In the genomic region with DNA sequence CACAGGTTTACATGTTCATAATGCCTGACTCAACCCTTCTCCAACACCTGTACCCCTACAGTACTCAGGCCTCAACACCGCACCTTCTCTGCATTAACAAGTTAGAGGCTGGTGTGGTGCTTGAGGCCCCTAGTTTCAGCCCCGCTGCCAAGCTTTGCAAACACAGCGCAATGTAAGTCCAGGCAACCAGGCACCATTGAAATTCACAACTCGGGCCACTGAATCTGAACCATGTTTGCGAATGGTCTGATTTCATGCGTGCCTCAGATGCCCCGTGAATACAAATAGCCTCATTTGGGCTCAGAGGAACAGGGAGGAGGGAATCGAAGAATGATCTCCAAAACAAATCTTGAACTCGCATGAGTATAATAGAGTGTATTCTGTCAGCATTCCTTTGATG, we compare ENCODE assay signal across 17 mouse cellular contexts. TPM values are rescaled to one million over a fixed set of nuclear protein-coding genes. Genes with fewer than 3 reads are reported as not detected.
A peak's percentile ranks its signal among the peaks of the same experiment; 100 is the strongest.
DNase-seq lines count a peak whose midpoint lies in the region; ATAC-seq lines count a peak whose summit lies in the region.
"Had no signal": no experiment of that assay in that cellular context is flagged by ENCODE, and none has a peak within 500 bp of the region (broad histone marks: within the 10 kb centered on the region; RNA-seq: fewer than 3 reads in every experiment).

No protein-coding gene starts in this region.

- 44% methylated on average over 9 of the region's 9 CpGs for WGBS in hindbrain, embryonic 11.5 days
- WGBS in midbrain, embryonic 12.5 days = 19% methylated on average over 9 of the region's 9 CpGs
- WGBS in neural tube, embryonic 15.5 days = 23% methylated on average over 9 of the region's 9 CpGs

- no peaks in the 10 kb centered on the region for H3K9me3 ChIP-seq in hindbrain, embryonic 11.5 days (ENCODE audit: control insufficient read depth, low read length)
- H3K9me3 ChIP-seq in midbrain, embryonic 12.5 days = no peaks in the 10 kb centered on the region
- H3K9me3 ChIP-seq in neural tube, embryonic 15.5 days (replicated peaks) = no peaks in the 10 kb centered on the region
- H3K9me3 ChIP-seq: heart, embryonic 15.5 days had no signal

- 0 out of 2 replicates have a peak, but pooled peaks cover 2% of the 10 kb centered on the region for H3K27me3 ChIP-seq in hindbrain, embryonic 11.5 days (ENCODE audit: control insufficient read depth, insufficient read depth, low read length)
- H3K27me3 ChIP-seq in midbrain, embryonic 12.5 days = peaks cover 7% of the 10 kb centered on the region; the same call in 1 of the 2 replicates
- no peaks in the 10 kb centered on the region for H3K27me3 ChIP-seq in neural tube, embryonic 15.5 days (replicated peaks)
- H3K27me3 ChIP-seq: heart, embryonic 15.5 days had no signal

- DNase-seq in embryo, embryonic 10.5 days (ENCODE audit: low spot score) = peak; percentile 36
- no peak for DNase-seq in embryo, embryonic 9.5 days (ENCODE audit: extremely low spot score)
- peak; percentile 48 for DNase-seq in hindbrain, embryonic 11.5 days (ENCODE audit: low spot score)
- DNase-seq in layer of hippocampus, adult 11-12 months (ENCODE audit: low spot score) = no peak
- no peak for DNase-seq in layer of hippocampus, adult 18-20 months (ENCODE audit: low spot score in 2 of 2)
- DNase-seq: adrenal gland, postnatal 14 days; cerebellum, adult 9-10 months; kidney, adult 9 months; lung, embryonic 14.5 days; right cerebral cortex, postnatal 4 days had no signal

- no peak overlapping the region for H3K9ac ChIP-seq in hindbrain, embryonic 11.5 days (ENCODE audit: low read depth, low read length)
- H3K9ac ChIP-seq in midbrain, embryonic 12.5 days (replicated peaks) = no peak overlapping the region; the same call in 1 of the 2 replicates
- no peak overlapping the region for H3K9ac ChIP-seq in neural tube, embryonic 15.5 days (replicated peaks)
- H3K9ac ChIP-seq: heart, embryonic 15.5 days; lung, embryonic 14.5 days had no signal

- no peaks in the 10 kb centered on the region for H3K36me3 ChIP-seq in hindbrain, embryonic 11.5 days (ENCODE audit: control insufficient read depth, insufficient read depth, low read length)
- H3K36me3 ChIP-seq in midbrain, embryonic 12.5 days = no peaks in the 10 kb centered on the region
- H3K36me3 ChIP-seq in neural tube, embryonic 15.5 days = no peaks in the 10 kb centered on the region
- H3K36me3 ChIP-seq: heart, embryonic 15.5 days had no signal

- peaks cover 8% of the 10 kb centered on the region; the same call in 1 of the 2 replicates for H3K4me1 ChIP-seq in hindbrain, embryonic 11.5 days (replicated peaks; ENCODE audit: control insufficient read depth, insufficient read depth, low read length)
- H3K4me1 ChIP-seq in midbrain, embryonic 12.5 days = peaks cover 44% of the 10 kb centered on the region
- peaks cover 22% of the 10 kb centered on the region for H3K4me1 ChIP-seq in neural tube, embryonic 15.5 days

- ATAC-seq in hindbrain, embryonic 11.5 days (ENCODE audit: low FRiP score) = peak; percentile 31; the same call in 1 of the 2 replicates
- peak; percentile 53 for ATAC-seq in midbrain, embryonic 12.5 days (ENCODE audit: low FRiP score, low read depth)
- ATAC-seq in neural tube, embryonic 15.5 days (ENCODE audit: low FRiP score) = peak; percentile 39; the same call in 1 of the 2 replicates
- no peak for ATAC-seq in megakaryocyte-erythroid progenitor cell, adult 5-6 weeks (replicated peaks; ENCODE audit: low FRiP score, low TSS enrichment, poor library complexity, severe bottlenecking)

- no peak overlapping the region for H3K4me2 ChIP-seq in hindbrain, embryonic 11.5 days (replicated peaks; ENCODE audit: low read depth, low read length)
- H3K4me2 ChIP-seq in midbrain, embryonic 12.5 days (replicated peaks) = peak overlapping the region; percentile 29
- 0 out of 2 replicates have a peak overlapping the region, but pooled peaks have one; percentile 7 for H3K4me2 ChIP-seq in neural tube, embryonic 15.5 days
- H3K4me2 ChIP-seq: heart, embryonic 15.5 days; lung, embryonic 14.5 days had no signal

- no peak overlapping the region for H3K4me3 ChIP-seq in hindbrain, embryonic 11.5 days (ENCODE audit: low read depth, low read length)
- H3K4me3 ChIP-seq in midbrain, embryonic 12.5 days = no peak overlapping the region
- no peak overlapping the region for H3K4me3 ChIP-seq in neural tube, embryonic 15.5 days (replicated peaks)
- H3K4me3 ChIP-seq: heart, embryonic 15.5 days; myocyte had no signal

- H3K27ac ChIP-seq in hindbrain, embryonic 11.5 days (ENCODE audit: low read depth, low read length) = peak overlapping the region; percentile 36; the same call in 1 of the 2 replicates
- H3K27ac ChIP-seq in midbrain, embryonic 12.5 days (replicated peaks) = peak overlapping the region; percentile 73
- H3K27ac ChIP-seq in neural tube, embryonic 15.5 days (replicated peaks) = peak overlapping the region; percentile 33; the same call in 1 of the 2 replicates
- H3K27ac ChIP-seq: heart, embryonic 15.5 days; macrophage had no signal

RNA-seq across cellular contexts. Expression of gene Eva1c, which starts 15.6 kb away (rescaled TPM):
- 1.3 and 1.9 TPM in 2 replicates for polyA plus RNA-seq in hindbrain, embryonic 11.5 days (2014; fragmentation: Nextera tagmentation; extraction: Ambion mirVana)
- 1.6 and 3.3 TPM in 2 replicates for polyA plus RNA-seq in midbrain, embryonic 12.5 days (2016; fragmentation: Nextera tagmentation; extraction: Ambion mirVana)
- polyA plus RNA-seq in neural tube, embryonic 15.5 days (2015; fragmentation: Nextera tagmentation; extraction: Ambion mirVana) = 2.6 and 3.5 TPM in 2 replicates
- not detected in 2 replicates for total RNA-seq in megakaryocyte-erythroid progenitor cell, adult 5-6 weeks (2014; fragmentation: Nextera tagmentation)
- total RNA-seq in megakaryocyte-erythroid progenitor cell, adult 5-6 weeks (2017) = not detected in 2 replicates
- total RNA-seq in layer of hippocampus, adult 18-20 months (2021) = 1 to 10 TPM; 2.8 to 3.0 TPM
- total RNA-seq: CH12.LX had no signal
- polyA plus RNA-seq: macrophage had no signal

RNA-seq across cellular contexts. Expression of gene Urb1, which starts 32.0 kb away (rescaled TPM):
- polyA plus RNA-seq in hindbrain, embryonic 11.5 days (2014; fragmentation: Nextera tagmentation; extraction: Ambion mirVana) = 13.2 and 14.4 TPM in 2 replicates
- polyA plus RNA-seq in midbrain, embryonic 12.5 days (2016; fragmentation: Nextera tagmentation; extraction: Ambion mirVana) = 12.1 and 13.8 TPM in 2 replicates
- polyA plus RNA-seq in neural tube, embryonic 15.5 days (2015; fragmentation: Nextera tagmentation; extraction: Ambion mirVana) = 8.2 and 8.3 TPM in 2 replicates
- total RNA-seq in megakaryocyte-erythroid progenitor cell, adult 5-6 weeks (2014; fragmentation: Nextera tagmentation) = 20.9 and 41.3 TPM in 2 replicates
- 16.0 and 26.4 TPM in 2 replicates for total RNA-seq in megakaryocyte-erythroid progenitor cell, adult 5-6 weeks (2017)
- total RNA-seq in layer of hippocampus, adult 18-20 months (2021) = 10 to 100 TPM; 14.7 to 14.9 TPM

Comparison
In these comparisons a context has a peak if more than half of its experiments do, and no peak if none do; other contexts are left out.
1. DNase-seq: peak in embryo, embryonic 10.5 days (single experiment) and hindbrain, embryonic 11.5 days (single experiment); none in embryo, embryonic 9.5 days (single experiment), layer of hippocampus, adult 11-12 months (single experiment) and layer of hippocampus, adult 18-20 months (0 of 2).
2. Peak in every context shown above with its lines, with median percentiles within 50 percentile points of each other: H3K27ac ChIP-seq.